Mouse (Mus musculus) kidney, postnatal 0 days (tissue): ENCODE results near the gene Lrrc75b. TPM values are rescaled to one million over a fixed set of nuclear protein-coding genes. Genes with fewer than 3 reads are reported as not detected.

ENCODE experiments used
- ATAC-seq: fragments of 200-750 bp; cut with Nextera tagmentation; replicated peaks from 2 replicates; pipeline ENCODE4 v1.8.0; 2017; ENCODE audit warnings: low read depth, moderate number of reproducible peaks, moderate TSS enrichment, moderate library complexity; ENCODE audit not compliant: low FRiP score
- DNase-seq: peaks from one replicate; pipeline ENCODE4 v3.0.0-alpha.2; 2016; ENCODE audit warnings: low spot score
- H3K27ac ChIP-seq: fragments of 300-500 bp; sonication (generic); 2 replicates; pipeline ENCODE4 v1.5.1; 2014; ENCODE audit warnings: mild to moderate bottlenecking
- H3K27me3 ChIP-seq: fragments of 300-500 bp; sonication (generic); 2 replicates; pipeline ENCODE4 v1.6.1; 2014; ENCODE audit warnings: low read length, mixed read lengths; ENCODE audit not compliant: insufficient read depth
- H3K36me3 ChIP-seq: fragments of 300-500 bp; sonication (generic); 2 replicates; pipeline ENCODE4 v1.6.1; 2014; ENCODE audit warnings: low read length, mixed read lengths; ENCODE audit not compliant: insufficient read depth
- H3K4me1 ChIP-seq: fragments of 300-500 bp; sonication (generic); replicated peaks from 2 replicates; pipeline ENCODE4 v1.6.1; 2014; ENCODE audit warnings: antibody characterized with exemption, low read length, mixed read lengths; ENCODE audit not compliant: insufficient read depth
- H3K4me2 ChIP-seq: fragments of 300-500 bp; sonication (generic); 2 replicates; pipeline ENCODE4 v1.6.1; 2014; ENCODE audit warnings: mild to moderate bottlenecking, low read length, moderate library complexity, mixed read lengths
- H3K4me3 ChIP-seq: fragments of 300-500 bp; sonication (generic); replicated peaks from 2 replicates; pipeline ENCODE4 v1.5.1; 2014; ENCODE audit warnings: low read depth, low read length
- H3K9ac ChIP-seq: fragments of 300-500 bp; sonication (generic); 2 replicates; pipeline ENCODE4 v1.6.1; 2014; ENCODE audit warnings: low read depth, low read length
- H3K9me3 ChIP-seq: fragments of 300-500 bp; sonication (generic); replicated peaks from 2 replicates; pipeline ENCODE4 v1.6.1; 2016; ENCODE audit warnings: low read length, inconsistent platforms, mixed read lengths
- CTCF ChIP-seq: IDR thresholded peaks from 2 replicates; pipeline ENCODE4 v1.5.1; 2016; ENCODE audit warnings: antibody characterized with exemption, low read depth, mild to moderate bottlenecking, moderate library complexity
- WGBS: fragments of 180-500 bp; shearing (Covaris S2); extraction: QIAGEN DNeasy Blood & Tissue Kit; methylation state at CpG from one replicate; pipeline ENCODE4 v1.1.7; 2014; 5-methylcytosine and 5-hydroxymethylcytosine counted together
- polyA plus RNA-seq: library from polyadenylated mRNA; unstranded; fragments of >200 nt; fragmentation: Nextera tagmentation; extraction: Ambion mirVana; gene quantifications from 2 replicates; pipeline ENCODE4 v1.2.1, GENCODE M21; 2015

Gene Lrrc75b
- polyA plus RNA-seq, 1 experiment from 2014 or later: 2.7 TPM

GRCm38 (mm10) chr10:75586553-75586879, 26.4 kb upstream of the Lrrc75b start:
- H3K9ac ChIP-seq: no peak overlapping the region
- H3K4me2 ChIP-seq: no peak overlapping the region
- no peaks in the 10 kb centered on the region for H3K36me3 ChIP-seq
- H3K27ac ChIP-seq: no peak overlapping the region
- H3K4me1 ChIP-seq: peaks cover 22% of the 10 kb centered on the region
- ATAC-seq: no peak
- 92% methylated on average over 1 of the region's 1 CpGs for WGBS
- no peak for TF ChIP-seq CTCF
- H3K4me3 ChIP-seq: no peak overlapping the region
- no peaks in the 10 kb centered on the region for H3K9me3 ChIP-seq
- DNase-seq: no peak
- no peaks in the 10 kb centered on the region for H3K27me3 ChIP-seq

- no peak overlapping the region for H3K27ac ChIP-seq
- no peaks in the 10 kb centered on the region for H3K9me3 ChIP-seq
- no peak overlapping the region for H3K9ac ChIP-seq
- peak; percentile 18; the same call in 1 of the 2 replicates for ATAC-seq
- H3K27me3 ChIP-seq: no peaks in the 10 kb centered on the region
- peak; percentile 99 for TF ChIP-seq CTCF
- H3K36me3 ChIP-seq: no peaks in the 10 kb centered on the region
- H3K4me1 ChIP-seq: peaks cover 21% of the 10 kb centered on the region
- no peak overlapping the region for H3K4me3 ChIP-seq
- peak overlapping the region; percentile 30; the same call in 1 of the 2 replicates for H3K4me2 ChIP-seq
- DNase-seq: peak; percentile 94
- WGBS: 16% methylated on average over 20 of the region's 20 CpGs
These were observed 25.9 kb upstream of the Lrrc75b start for GRCm38 (mm10) chr10:75585876-75586552.

- no peak for TF ChIP-seq CTCF
- H3K27ac ChIP-seq: no peak overlapping the region
These were observed 19.0 kb upstream of the Lrrc75b start for GRCm38 (mm10) chr10:75579129-75579528.

GRCm38 (mm10) chr10:75573965-75574364, 13.8 kb upstream of the Lrrc75b start:
- no peak overlapping the region for H3K4me3 ChIP-seq
- ATAC-seq (0 out of 2 replicates have a peak, but pooled peaks have one; percentile 21), DNase-seq (no peak)
- H3K4me2 ChIP-seq: no peak overlapping the region
- peak overlapping the region; percentile 70 for H3K27ac ChIP-seq
- no peaks in the 10 kb centered on the region for H3K36me3 ChIP-seq
- no peaks in the 10 kb centered on the region for H3K27me3 ChIP-seq
- peaks cover 11% of the 10 kb centered on the region for H3K4me1 ChIP-seq
- 82% methylated on average over 9 of the region's 9 CpGs for WGBS
- no peak for TF ChIP-seq CTCF
- H3K9ac ChIP-seq: peak overlapping the region; percentile 15; the same call in 1 of the 2 replicates
- no peaks in the 10 kb centered on the region for H3K9me3 ChIP-seq

More at GRCm38 (mm10) chr10:75579129-75579528, 19.0 kb upstream of the Lrrc75b start:
- H3K9ac ChIP-seq: no peak overlapping the region
- WGBS: 84% methylated on average over 6 of the region's 6 CpGs
- ATAC-seq (no peak), DNase-seq (no peak)
- H3K27me3 ChIP-seq: no peaks in the 10 kb centered on the region
- H3K4me1 ChIP-seq: no peaks in the 10 kb centered on the region
- H3K36me3 ChIP-seq: no peaks in the 10 kb centered on the region
- no peak overlapping the region for H3K4me3 ChIP-seq
- no peaks in the 10 kb centered on the region for H3K9me3 ChIP-seq
- no peak overlapping the region for H3K4me2 ChIP-seq

- peak overlapping the region; percentile 70 for H3K27ac ChIP-seq
- WGBS: 36% methylated on average over 10 of the region's 10 CpGs
- no peaks in the 10 kb centered on the region for H3K9me3 ChIP-seq
- H3K27me3 ChIP-seq: no peaks in the 10 kb centered on the region
- no peak overlapping the region for H3K4me2 ChIP-seq
- peaks cover 11% of the 10 kb centered on the region for H3K4me1 ChIP-seq
- DNase-seq (peak; percentile 70), ATAC-seq (peak; percentile 80)
- no peaks in the 10 kb centered on the region for H3K36me3 ChIP-seq
- H3K9ac ChIP-seq: no peak overlapping the region
- TF ChIP-seq CTCF: no peak
- no peak overlapping the region for H3K4me3 ChIP-seq
These were observed 13.1 kb upstream of the Lrrc75b start for GRCm38 (mm10) chr10:75573181-75573580.

- Histone ChIP-seq H3K9ac (0 out of 2 replicates have a peak overlapping the region, but pooled peaks have one; percentile 18), H3K27ac (peak overlapping the region; percentile 70), H3K36me3 (no peaks in the 10 kb centered on the region), H3K4me1 (peaks cover 11% of the 10 kb centered on the region), H3K4me2 (peak overlapping the region; percentile 23), H3K27me3 (no peaks in the 10 kb centered on the region), H3K4me3 (no peak overlapping the region), H3K9me3 (no peaks in the 10 kb centered on the region)
- 50% methylated on average over 9 of the region's 9 CpGs for WGBS
- no peak for ATAC-seq
- TF ChIP-seq CTCF: no peak
- no peak for DNase-seq
These were observed 11.8 kb upstream of the Lrrc75b start for GRCm38 (mm10) chr10:75571937-75572336.
